Comparison of ENCODE assay signal across 12 mouse cellular contexts in the genomic region with DNA sequence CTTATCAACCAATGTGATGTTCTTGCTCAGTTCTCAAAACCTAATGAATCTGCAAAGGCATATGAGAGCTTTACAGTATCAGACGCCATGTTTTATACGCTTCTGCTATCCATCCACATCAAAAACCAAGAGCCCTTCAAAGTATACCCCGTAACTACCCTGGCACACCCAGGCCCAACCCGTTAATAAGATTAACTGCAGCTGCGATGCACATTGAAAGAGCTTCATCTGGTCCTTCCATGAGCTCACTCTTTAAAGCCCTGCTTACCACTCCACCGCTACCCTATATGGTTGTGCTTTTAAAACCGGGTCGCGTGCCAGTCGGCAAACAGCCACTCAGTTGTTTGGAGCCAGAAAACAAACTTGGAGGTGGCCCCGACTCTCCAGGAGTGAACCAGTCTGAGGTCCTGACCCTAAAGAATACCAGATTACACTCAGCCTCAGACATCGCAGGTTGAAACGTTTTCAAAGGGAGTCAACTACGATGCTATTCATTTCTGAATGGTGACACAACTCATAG. TPM values are rescaled to one million over a fixed set of nuclear protein-coding genes. Genes with fewer than 3 reads are reported as not detected.
DNase-seq lines count a peak whose midpoint lies in the region; ATAC-seq and TF ChIP-seq lines count a peak whose summit lies in the region.
"Had no signal": no experiment of that assay in that cellular context is flagged by ENCODE, and none has a peak within 500 bp of the region (broad histone marks: within the 10 kb centered on the region; RNA-seq: fewer than 3 reads in every experiment).

No protein-coding gene starts in this region.

- H3K9ac ChIP-seq in lung, embryonic 14.5 days: no peak overlapping the region
- no peak overlapping the region for H3K9ac ChIP-seq in heart, embryonic 16.5 days (ENCODE audit: low read length)
- H3K9ac ChIP-seq in midbrain, embryonic 16.5 days (ENCODE audit: low read depth, low read length): no peak overlapping the region
- H3K9ac ChIP-seq: liver, embryonic 12.5 days had no signal

- intact Hi-C loops in heart, postnatal 25 days (cut with DNase I): loop anchor here (2.0 kb wide), 1 partner anchor 13 kb away; no protein-coding TSS in a partner anchor

- no peaks in the 10 kb centered on the region for H3K9me3 ChIP-seq in lung, embryonic 14.5 days (ENCODE audit: low read depth, low read length)
- H3K9me3 ChIP-seq in heart, embryonic 16.5 days (replicated peaks; ENCODE audit: control insufficient read depth, low read length): no peaks in the 10 kb centered on the region
- no peaks in the 10 kb centered on the region for H3K9me3 ChIP-seq in midbrain, embryonic 16.5 days (replicated peaks; ENCODE audit: control insufficient read depth, low read length, poor library complexity, severe bottlenecking)
- H3K9me3 ChIP-seq: liver, embryonic 12.5 days had no signal

- H3K4me1 ChIP-seq in lung, embryonic 14.5 days (ENCODE audit: insufficient read depth): peaks cover 49% of the 10 kb centered on the region
- peaks cover 85% of the 10 kb centered on the region for H3K4me1 ChIP-seq in heart, embryonic 16.5 days (ENCODE audit: control insufficient read depth, insufficient read depth, low read length)
- H3K4me1 ChIP-seq in small intestine, adult 2 months (ENCODE audit: control insufficient read depth, insufficient read depth, insufficient read length, low read length): peaks cover 67% of the 10 kb centered on the region
- H3K4me1 ChIP-seq in cerebellum, adult 2 months (ENCODE audit: control insufficient read depth, insufficient read depth, low read length): 0 out of 2 replicates have a peak, but pooled peaks cover 14% of the 10 kb centered on the region
- H3K4me1 ChIP-seq in midbrain, embryonic 16.5 days (ENCODE audit: control insufficient read depth, insufficient read depth, low read length): peaks cover 10% of the 10 kb centered on the region; the same call in 1 of the 2 replicates

- H3K4me3 ChIP-seq in lung, embryonic 14.5 days (ENCODE audit: low read depth, low read length): no peak overlapping the region
- no peak overlapping the region for H3K4me3 ChIP-seq in heart, embryonic 16.5 days (ENCODE audit: low read length)
- H3K4me3 ChIP-seq in small intestine, adult 2 months (ENCODE audit: low read depth, low read length): no peak overlapping the region
- H3K4me3 ChIP-seq in cerebellum, adult 2 months (replicated peaks; ENCODE audit: insufficient read depth, low read depth, low read length): no peak overlapping the region
- H3K4me3 ChIP-seq in midbrain, embryonic 16.5 days (ENCODE audit: low read depth, low read length): no peak overlapping the region
- H3K4me3 ChIP-seq: liver, embryonic 12.5 days had no signal

- H3K36me3 ChIP-seq in lung, embryonic 14.5 days (ENCODE audit: insufficient read depth): no peaks in the 10 kb centered on the region
- no peaks in the 10 kb centered on the region for H3K36me3 ChIP-seq in heart, embryonic 16.5 days (ENCODE audit: control insufficient read depth, insufficient read depth)
- peaks cover 2% of the 10 kb centered on the region; the same call in 1 of the 2 replicates for H3K36me3 ChIP-seq in small intestine, adult 2 months (ENCODE audit: control insufficient read depth, insufficient read depth, low read length)
- no peaks in the 10 kb centered on the region for H3K36me3 ChIP-seq in midbrain, embryonic 16.5 days (ENCODE audit: control insufficient read depth, insufficient read depth, low read length)

- no peak for ATAC-seq in lung, embryonic 14.5 days (ENCODE audit: insufficient read depth)
- no peak for ATAC-seq in heart, embryonic 16.5 days (replicated peaks; ENCODE audit: extremely low read depth, insufficient read depth, low FRiP score)
- no peak for ATAC-seq in midbrain, embryonic 16.5 days
- ATAC-seq: liver, embryonic 12.5 days had no signal

- no peak for TF ChIP-seq POLR2A in small intestine, adult 2 months (IDR thresholded peaks at IDR 0.05; ENCODE audit: low read depth, low read length)
- no peak for TF ChIP-seq POLR2A in cerebellum, adult 2 months (IDR thresholded peaks at IDR 0.05; ENCODE audit: borderline replicate concordance, insufficient read depth, low read length)

- TF ChIP-seq CTCF in lung, embryonic 14.5 days (IDR thresholded peaks at IDR 0.05; ENCODE audit: low read depth): no peak
- no peak for TF ChIP-seq CTCF in small intestine, adult 2 months (IDR thresholded peaks at IDR 0.05; ENCODE audit: extremely low read depth, insufficient read length, insufficient replicate concordance, low read depth, low read length)
- TF ChIP-seq CTCF in cerebellum, adult 2 months (IDR thresholded peaks at IDR 0.05; ENCODE audit: borderline replicate concordance, insufficient read depth, low read depth, low read length): no peak

- no peak overlapping the region for H3K4me2 ChIP-seq in lung, embryonic 14.5 days
- no peak overlapping the region for H3K4me2 ChIP-seq in heart, embryonic 16.5 days (ENCODE audit: low read depth, low read length)
- no peak overlapping the region for H3K4me2 ChIP-seq in midbrain, embryonic 16.5 days (ENCODE audit: low read length)
- H3K4me2 ChIP-seq: liver, embryonic 12.5 days had no signal

- H3K27me3 ChIP-seq in lung, embryonic 14.5 days (ENCODE audit: insufficient read depth, low read length): no peaks in the 10 kb centered on the region
- no peaks in the 10 kb centered on the region for H3K27me3 ChIP-seq in heart, embryonic 16.5 days (ENCODE audit: control insufficient read depth, insufficient read depth, low read length)
- no peaks in the 10 kb centered on the region for H3K27me3 ChIP-seq in small intestine, adult 2 months (ENCODE audit: control insufficient read depth, insufficient read depth, low read length)
- no peaks in the 10 kb centered on the region for H3K27me3 ChIP-seq in cerebellum, adult 2 months (ENCODE audit: control insufficient read depth, insufficient read depth, low read length)
- H3K27me3 ChIP-seq in midbrain, embryonic 16.5 days (ENCODE audit: control insufficient read depth, insufficient read depth, low read depth, low read length): no peaks in the 10 kb centered on the region
- H3K27me3 ChIP-seq: liver, embryonic 12.5 days had no signal

- peak; percentile 59 to 69 for DNase-seq in heart, adult 18-20 months
- no peak for DNase-seq in heart, postnatal 25 days (ENCODE audit: low spot score)
- no peak for DNase-seq in lung, embryonic 14.5 days
- DNase-seq in lung, postnatal 10 days: no peak
- DNase-seq in cerebellum, adult 2 months: no peak
- DNase-seq: adrenal gland, postnatal 36 days; B cell, adult 2 months; kidney, adult 9 months had no signal

- peak overlapping the region; percentile 10; the same call in 1 of the 2 replicates for H3K27ac ChIP-seq in lung, embryonic 14.5 days (ENCODE audit: low read depth)
- peak overlapping the region; percentile 38; the same call in 1 of the 2 replicates for H3K27ac ChIP-seq in heart, embryonic 16.5 days (ENCODE audit: low read length)
- peak overlapping the region; percentile 42 for H3K27ac ChIP-seq in small intestine, adult 2 months (ENCODE audit: insufficient read depth, low read depth, low read length)
- no peak overlapping the region for H3K27ac ChIP-seq in cerebellum, adult 2 months (ENCODE audit: insufficient read depth, low read length)
- no peak overlapping the region for H3K27ac ChIP-seq in midbrain, embryonic 16.5 days (ENCODE audit: low read length)
- H3K27ac ChIP-seq: liver, embryonic 12.5 days had no signal

- WGBS in lung, embryonic 14.5 days: 65% methylated on average over 14 of the region's 14 CpGs
- 61% methylated on average over 14 of the region's 14 CpGs for WGBS in heart, embryonic 16.5 days
- 35% methylated on average over 14 of the region's 14 CpGs for WGBS in small intestine, adult 2 months
- WGBS in cerebellum, adult 2 months: 73% methylated on average over 14 of the region's 14 CpGs
- 80% methylated on average over 14 of the region's 14 CpGs for WGBS in midbrain, embryonic 16.5 days

RNA-seq across cellular contexts. Expression of gene Rassf3, which starts 50.6 kb away (rescaled TPM):
- 100 to 1,000 TPM; 131 to 138 TPM for total RNA-seq in heart, adult 18-20 months (2021)
- total RNA-seq in heart, postnatal 25 days (2021): 100 to 1,000 TPM; 146 to 157 TPM
- 19.8 and 21.0 TPM in 2 replicates for polyA plus RNA-seq in lung, embryonic 14.5 days (2014; fragmentation: Nextera tagmentation; extraction: Ambion mirVana)
- polyA plus RNA-seq in heart, embryonic 16.5 days (2015; fragmentation: Nextera tagmentation; extraction: Ambion mirVana): 24.1 and 24.8 TPM in 2 replicates
- 16.5 and 25.8 TPM in 2 replicates for polyA plus RNA-seq in small intestine, adult 2 months (2012; rRNA removed)
- polyA plus RNA-seq in cerebellum, adult 2 months (2012; rRNA removed): 16.5 and 17.8 TPM in 2 replicates
- polyA plus RNA-seq in midbrain, embryonic 16.5 days (2015; fragmentation: Nextera tagmentation; extraction: Ambion mirVana): 4.2 and 4.6 TPM in 2 replicates

Comparison
In these comparisons a context has a peak if more than half of its experiments do, and no peak if none do; other contexts are left out.
1. DNase-seq: peak in heart, adult 18-20 months (2 of 2); none in heart, postnatal 25 days (single experiment), lung, embryonic 14.5 days (single experiment), lung, postnatal 10 days (single experiment) and cerebellum, adult 2 months (0 of 2).
2. H3K27ac ChIP-seq: peak in lung, embryonic 14.5 days (single experiment), heart, embryonic 16.5 days (single experiment) and small intestine, adult 2 months (single experiment); none in cerebellum, adult 2 months (single experiment) and midbrain, embryonic 16.5 days (single experiment).